29 mouse cellular contexts compared by ENCODE assay signal in the genomic region with DNA sequence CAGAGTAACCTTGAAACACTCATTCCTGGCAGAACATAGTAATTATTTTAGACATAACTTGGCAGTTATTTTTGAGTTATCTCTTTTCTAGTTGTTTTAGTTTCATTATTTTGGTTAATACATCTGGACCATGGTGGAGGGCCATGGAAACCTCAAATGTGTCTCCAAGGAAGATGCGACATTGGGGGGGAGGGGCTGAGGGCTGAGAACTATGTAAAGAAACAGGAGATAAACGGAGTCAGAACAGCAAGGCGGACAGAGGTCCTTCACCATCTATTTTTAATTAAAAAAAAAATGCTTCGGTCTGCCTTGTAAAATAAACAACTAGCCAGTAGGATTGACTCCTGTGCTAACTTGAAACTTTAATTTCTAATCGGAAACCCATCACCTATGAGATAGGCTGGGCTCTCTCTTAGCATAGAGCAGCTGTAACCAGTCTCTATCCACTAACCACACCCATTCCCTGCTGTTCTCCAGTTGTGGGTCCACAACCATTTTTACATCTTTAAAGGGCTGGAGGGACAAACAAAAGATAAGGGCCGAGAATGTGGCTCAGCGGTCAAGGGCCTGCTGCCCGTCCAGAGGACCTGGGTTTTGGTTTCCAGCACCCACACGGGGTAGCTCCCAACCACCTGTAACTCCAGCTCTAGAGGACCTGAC. TPM values are rescaled to one million over a fixed set of nuclear protein-coding genes. Genes with fewer than 3 reads are reported as not detected.
A peak's percentile ranks its signal among the peaks of the same experiment; 100 is the strongest.
DNase-seq lines count a peak whose midpoint lies in the region; ATAC-seq and TF ChIP-seq lines count a peak whose summit lies in the region.
"Had no signal": no experiment of that assay in that cellular context is flagged by ENCODE, and none has a peak within 500 bp of the region (broad histone marks: within the 10 kb centered on the region; RNA-seq: fewer than 3 reads in every experiment).

No protein-coding gene starts in this region.

- whole genome bisulfite sequencing in liver, embryonic 14.5 days (ENCODE audit: insufficient replicate concordance) = 54% methylated on average over 9 of the region's 9 CpGs
- WGBS in liver, embryonic 11.5 days = 57% methylated on average over 9 of the region's 9 CpGs
- 47% methylated on average over 9 of the region's 9 CpGs for WGBS in intestine, embryonic 15.5 days
- 25% methylated on average over 9 of the region's 9 CpGs for WGBS in small intestine, adult 2 months

- H3K27me3 ChIP-seq in liver, embryonic 14.5 days (ENCODE audit: control insufficient read depth, insufficient read depth, low read length) = no peaks in the 10 kb centered on the region
- H3K27me3 ChIP-seq in liver, embryonic 11.5 days (replicated peaks; ENCODE audit: control insufficient read depth, insufficient read depth, low read length) = no peaks in the 10 kb centered on the region
- H3K27me3 ChIP-seq in intestine, embryonic 15.5 days (replicated peaks) = no peaks in the 10 kb centered on the region
- H3K27me3 ChIP-seq in small intestine, adult 2 months (ENCODE audit: control insufficient read depth, insufficient read depth, low read length) = no peaks in the 10 kb centered on the region
- H3K27me3 ChIP-seq: embryonic facial prominence, embryonic 12.5 days; forebrain, embryonic 15.5 days; heart, embryonic 15.5 days; hindbrain, embryonic 12.5 days; kidney, embryonic 15.5 days; midbrain, embryonic 13.5 days; neural tube, embryonic 13.5 days had no signal

- H3K4me3 ChIP-seq in liver, embryonic 14.5 days (ENCODE audit: insufficient read depth in 1 of 2, low read depth in 2 of 2, low read length in 2 of 2) = no peak overlapping the region
- H3K4me3 ChIP-seq in liver, embryonic 11.5 days (ENCODE audit: low read depth, low read length) = no peak overlapping the region
- no peak overlapping the region for H3K4me3 ChIP-seq in intestine, embryonic 15.5 days (replicated peaks)
- H3K4me3 ChIP-seq in small intestine, adult 2 months (ENCODE audit: low read depth, low read length) = no peak overlapping the region; the same call in 1 of the 2 replicates
- H3K4me3 ChIP-seq: embryonic facial prominence, embryonic 12.5 days; forebrain, embryonic 15.5 days; heart, embryonic 10.5 days; heart, embryonic 15.5 days; hindbrain, embryonic 12.5 days; kidney, embryonic 15.5 days; megakaryocyte, embryonic 14.5 days; midbrain, embryonic 13.5 days; neural tube, embryonic 13.5 days had no signal

- no peak for TF ChIP-seq POLR2A in small intestine, adult 2 months (IDR thresholded peaks at IDR 0.05; ENCODE audit: low read depth, low read length)

- no peaks in the 10 kb centered on the region for H3K9me3 ChIP-seq in liver, embryonic 14.5 days (ENCODE audit: control insufficient read depth, low read length)
- H3K9me3 ChIP-seq in liver, embryonic 11.5 days (ENCODE audit: control insufficient read depth, low read length) = no peaks in the 10 kb centered on the region
- no peaks in the 10 kb centered on the region for H3K9me3 ChIP-seq in intestine, embryonic 15.5 days
- H3K9me3 ChIP-seq: embryonic facial prominence, embryonic 12.5 days; forebrain, embryonic 15.5 days; heart, embryonic 10.5 days; heart, embryonic 15.5 days; hindbrain, embryonic 12.5 days; kidney, embryonic 15.5 days; megakaryocyte, embryonic 14.5 days; midbrain, embryonic 13.5 days; neural tube, embryonic 13.5 days had no signal

- no peak for TF ChIP-seq CTCF in liver, embryonic 14.5 days (IDR thresholded peaks at IDR 0.05; ENCODE audit: low read depth)
- no peak for TF ChIP-seq CTCF in small intestine, adult 2 months (IDR thresholded peaks at IDR 0.05; ENCODE audit: extremely low read depth, insufficient read length, insufficient replicate concordance, low read depth, low read length)

- DNase-seq in liver, embryonic 14.5 days (ENCODE audit: low read depth in 3 of 3, low spot score in 3 of 3) = no peak
- DNase-seq in liver, embryonic 11.5 days (ENCODE audit: low spot score) = no peak
- DNase-seq in ES-CJ7 (ENCODE audit: low read depth, low spot score) = peak; percentile 59
- DNase-seq in right cerebral cortex, postnatal 14 days = no peak
- DNase-seq in gastrocnemius, postnatal 36 days = no peak
- DNase-seq in heart, adult 11 months = no peak
- DNase-seq: cerebellum, adult 11 months; cerebellum, adult 9-10 months; cerebellum, postnatal 36 days; kidney, adult 18-20 months; layer of hippocampus, postnatal 36 days; left cerebral cortex, postnatal 4 days; lung, adult 18-20 months; lung, postnatal 4 days; thymus, postnatal 14 days had no signal

- intact Hi-C loops in gastrocnemius, postnatal 36 days (cut with DNase I) = no loop called here

- no peak for TF ChIP-seq EP300 in liver, embryonic 14.5 days (IDR thresholded peaks at IDR 0.05; ENCODE audit: low read depth)

- peak overlapping the region; percentile 20; the same call in 1 of the 2 replicates for H3K27ac ChIP-seq in liver, embryonic 14.5 days
- no peak overlapping the region for H3K27ac ChIP-seq in liver, embryonic 11.5 days (ENCODE audit: low read depth, low read length)
- H3K27ac ChIP-seq in intestine, embryonic 15.5 days = no peak overlapping the region; the same call in 1 of the 2 replicates
- H3K27ac ChIP-seq in small intestine, adult 2 months (ENCODE audit: insufficient read depth, low read depth, low read length) = peak overlapping the region; percentile 93
- H3K27ac ChIP-seq: embryonic facial prominence, embryonic 12.5 days; forebrain, embryonic 15.5 days; heart, embryonic 10.5 days; heart, embryonic 15.5 days; hindbrain, embryonic 12.5 days; hindbrain, postnatal 0 days; kidney, embryonic 15.5 days; midbrain, embryonic 13.5 days; neural tube, embryonic 13.5 days; stomach, postnatal 0 days had no signal

- peaks cover 5% of the 10 kb centered on the region for H3K36me3 ChIP-seq in liver, embryonic 14.5 days (replicated peaks; ENCODE audit: control insufficient read depth, insufficient read depth, low read depth)
- H3K36me3 ChIP-seq in liver, embryonic 11.5 days (ENCODE audit: control insufficient read depth, insufficient read depth, low read length) = peaks cover 14% of the 10 kb centered on the region
- H3K36me3 ChIP-seq in intestine, embryonic 15.5 days = peaks cover 24% of the 10 kb centered on the region; the same call in 1 of the 2 replicates
- H3K36me3 ChIP-seq in small intestine, adult 2 months (ENCODE audit: control insufficient read depth, insufficient read depth, low read length) = peaks cover 40% of the 10 kb centered on the region

- H3K4me2 ChIP-seq in liver, embryonic 14.5 days (ENCODE audit: low read depth) = peak overlapping the region; percentile 39
- H3K4me2 ChIP-seq in liver, embryonic 11.5 days = no peak overlapping the region
- H3K4me2 ChIP-seq in intestine, embryonic 15.5 days (replicated peaks) = no peak overlapping the region
- H3K4me2 ChIP-seq: embryonic facial prominence, embryonic 12.5 days; forebrain, embryonic 15.5 days; heart, embryonic 15.5 days; hindbrain, embryonic 12.5 days; kidney, embryonic 15.5 days; midbrain, embryonic 13.5 days; neural tube, embryonic 13.5 days had no signal

- peaks cover 13 to 17% of the 10 kb centered on the region in 2 experiments for H3K4me1 ChIP-seq in liver, embryonic 14.5 days (replicated peaks; ENCODE audit: control insufficient read depth in 2 of 2, insufficient read depth in 2 of 2, low read length in 1 of 2)
- H3K4me1 ChIP-seq in liver, embryonic 11.5 days (replicated peaks; ENCODE audit: control insufficient read depth, insufficient read depth, low read length) = peaks cover 8% of the 10 kb centered on the region; the same call in 1 of the 2 replicates
- H3K4me1 ChIP-seq in intestine, embryonic 15.5 days (replicated peaks) = 0 out of 2 replicates have a peak, but pooled peaks cover 11% of the 10 kb centered on the region
- peaks cover 33% of the 10 kb centered on the region for H3K4me1 ChIP-seq in small intestine, adult 2 months (ENCODE audit: control insufficient read depth, insufficient read depth, insufficient read length, low read length)
- H3K4me1 ChIP-seq: embryonic facial prominence, embryonic 12.5 days; forebrain, embryonic 15.5 days; kidney, embryonic 15.5 days; midbrain, embryonic 13.5 days had no signal

- no peak overlapping the region for H3K9ac ChIP-seq in liver, embryonic 14.5 days (replicated peaks)
- no peak overlapping the region for H3K9ac ChIP-seq in liver, embryonic 11.5 days (ENCODE audit: low read depth, low read length)
- no peak overlapping the region for H3K9ac ChIP-seq in intestine, embryonic 15.5 days
- H3K9ac ChIP-seq: embryonic facial prominence, embryonic 12.5 days; forebrain, embryonic 15.5 days; heart, embryonic 15.5 days; hindbrain, embryonic 12.5 days; kidney, embryonic 15.5 days; midbrain, embryonic 13.5 days; neural tube, embryonic 13.5 days had no signal

- ATAC-seq in liver, embryonic 14.5 days (ENCODE audit: insufficient read depth) = no peak
- ATAC-seq in liver, embryonic 11.5 days (replicated peaks; ENCODE audit: low FRiP score) = no peak
- peak; percentile 9; the same call in 1 of the 2 replicates for ATAC-seq in intestine, embryonic 15.5 days
- ATAC-seq: forebrain, embryonic 15.5 days; hindbrain, postnatal 0 days; lung, postnatal 0 days; midbrain, embryonic 13.5 days had no signal

RNA-seq across cellular contexts. Expression of a gene that starts 18.6 kb away (rescaled TPM):
- 3.9 and 4.9 TPM in 2 replicates for polyA plus RNA-seq in liver, embryonic 14.5 days (2012; rRNA removed)
- 13.1 and 13.5 TPM in 2 replicates for polyA plus RNA-seq in liver, embryonic 14.5 days (2014; fragmentation: Nextera tagmentation; extraction: Ambion mirVana)
- 26.2 and 28.7 TPM in 2 replicates for polyA plus RNA-seq in liver, embryonic 11.5 days (2014; fragmentation: Nextera tagmentation; extraction: Ambion mirVana)
- 76.4 and 90.6 TPM in 2 replicates for polyA plus RNA-seq in intestine, embryonic 15.5 days (2015; fragmentation: Nextera tagmentation; extraction: Ambion mirVana)
- polyA plus RNA-seq in small intestine, adult 2 months (2012; rRNA removed) = 48.9 and 162 TPM in 2 replicates
- total RNA-seq in gastrocnemius, postnatal 36 days (2021) = 10 to 100 TPM; 58.2 to 63.2 TPM

RNA-seq across cellular contexts. Expression of a gene that starts 32.2 kb away (rescaled TPM):
- 2.5 and 2.8 TPM in 2 replicates for polyA plus RNA-seq in liver, embryonic 14.5 days (2012; rRNA removed)
- polyA plus RNA-seq in liver, embryonic 14.5 days (2014; fragmentation: Nextera tagmentation; extraction: Ambion mirVana) = 5.0 TPM in 2 replicates
- 13.3 and 14.0 TPM in 2 replicates for polyA plus RNA-seq in liver, embryonic 11.5 days (2014; fragmentation: Nextera tagmentation; extraction: Ambion mirVana)
- polyA plus RNA-seq in intestine, embryonic 15.5 days (2015; fragmentation: Nextera tagmentation; extraction: Ambion mirVana) = 31.7 and 32.2 TPM in 2 replicates
- polyA plus RNA-seq in small intestine, adult 2 months (2012; rRNA removed) = 18.4 and 20.0 TPM in 2 replicates
- 10 to 100 TPM; 13.7 to 16.4 TPM for total RNA-seq in gastrocnemius, postnatal 36 days (2021)

RNA-seq across cellular contexts. Expression of a gene that starts 53.4 kb away (rescaled TPM):
- polyA plus RNA-seq in liver, embryonic 14.5 days (2012; rRNA removed) = 0.53 and 0.71 TPM in 2 replicates
- polyA plus RNA-seq in liver, embryonic 14.5 days (2014; fragmentation: Nextera tagmentation; extraction: Ambion mirVana) = 1.6 and 1.8 TPM in 2 replicates
- 2.2 and 3.0 TPM in 2 replicates for polyA plus RNA-seq in liver, embryonic 11.5 days (2014; fragmentation: Nextera tagmentation; extraction: Ambion mirVana)
- 2.1 and 2.5 TPM in 2 replicates for polyA plus RNA-seq in intestine, embryonic 15.5 days (2015; fragmentation: Nextera tagmentation; extraction: Ambion mirVana)
- 0.11 and 0.47 TPM in 2 replicates for polyA plus RNA-seq in small intestine, adult 2 months (2012; rRNA removed)
- 10 to 100 TPM; 12.7 to 15.6 TPM for total RNA-seq in gastrocnemius, postnatal 36 days (2021)

Comparison
In these comparisons a context has a peak if more than half of its experiments do, and no peak if none do; other contexts are left out.
1. H3K27ac ChIP-seq: peak in liver, embryonic 14.5 days (single experiment) and small intestine, adult 2 months (single experiment); none in liver, embryonic 11.5 days (single experiment) and intestine, embryonic 15.5 days (single experiment).